Mouse (Mus musculus): ENCODE results near the gene Pter.

Gene Pter

DNA sequence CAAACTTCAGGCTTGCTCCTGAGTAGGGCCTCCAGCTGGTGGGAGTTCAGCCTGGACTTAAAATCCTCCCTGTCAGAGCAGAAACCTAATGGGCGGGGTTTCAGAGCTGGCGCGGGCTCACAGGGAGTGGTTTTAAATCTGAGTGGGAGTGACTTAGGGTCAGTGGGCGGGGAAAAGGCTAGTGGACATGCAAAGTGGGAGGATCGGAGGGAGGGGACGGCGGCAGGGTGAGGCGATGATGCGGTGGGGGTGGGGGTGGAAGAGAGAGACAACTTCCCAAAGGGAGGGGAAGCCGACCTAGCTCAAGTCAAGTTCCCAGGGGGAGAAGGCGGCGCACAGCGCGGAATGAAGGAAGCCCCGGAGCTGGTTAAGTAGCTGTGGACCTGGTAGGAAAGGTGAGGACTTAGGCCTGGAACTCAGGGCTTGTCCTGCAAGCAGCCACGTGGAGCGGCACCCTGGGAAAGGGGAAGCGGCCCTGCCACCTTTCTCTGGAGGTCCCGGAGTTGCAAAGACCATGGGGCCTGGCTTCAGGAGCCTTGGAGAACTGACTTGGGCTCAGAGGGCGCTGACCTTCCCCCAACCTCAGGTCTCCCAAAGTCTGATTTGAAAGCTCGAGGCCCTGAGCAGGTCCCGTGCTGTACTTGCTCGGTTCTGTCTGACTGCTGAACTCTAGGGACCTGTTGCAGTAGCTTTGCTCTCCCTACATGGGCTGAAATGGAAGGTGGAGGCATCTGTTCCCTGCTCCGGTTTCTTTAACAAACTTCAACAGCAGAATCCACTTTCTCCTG lies at the start of gene Pter:
Gene Pter (plus strand): TSS at position 238 of the 788 bp plus-strand sequence.
- DNase-seq (ENCODE audit: low read depth, low spot score): peak; percentile 93

DNA sequence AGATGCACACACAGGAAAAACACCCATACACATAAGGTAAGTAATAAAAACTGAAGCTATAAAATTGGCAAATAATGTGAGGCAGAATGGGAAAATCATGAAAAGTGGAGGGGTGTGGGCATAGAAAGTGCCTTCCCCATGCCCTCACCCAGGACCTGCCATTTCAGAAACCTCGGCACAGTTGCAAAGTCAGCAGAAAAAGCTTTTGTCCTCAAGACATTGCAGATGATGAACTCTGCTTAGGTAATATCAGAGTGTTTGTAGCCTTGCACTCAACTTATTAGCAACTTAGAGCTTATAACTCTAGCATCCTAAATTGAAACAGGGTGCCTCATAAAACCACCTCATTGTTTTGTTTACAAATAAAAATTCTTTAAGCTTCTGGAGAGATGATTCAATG lies 49.6 kb upstream of the Pter start:
- DNase-seq (ENCODE audit: low read depth, low spot score): no peak

DNA sequence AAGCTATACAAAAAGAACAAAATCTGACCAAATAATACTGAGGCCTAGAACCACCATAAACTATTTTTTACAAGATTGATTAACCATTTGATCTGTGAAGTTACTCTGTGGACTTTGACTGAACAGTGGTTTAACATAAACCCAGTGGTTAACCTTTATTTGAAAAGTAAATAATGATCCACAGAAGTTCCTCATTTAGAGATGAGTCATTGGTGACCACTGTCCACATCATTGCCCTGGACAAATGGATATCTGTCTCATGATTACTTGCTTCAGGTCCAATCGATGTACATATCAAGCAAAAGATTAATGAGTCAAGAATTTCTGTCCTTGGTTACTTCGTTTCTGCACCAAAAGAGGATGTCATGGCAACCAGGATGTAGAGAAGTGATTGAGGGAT lies 44.3 kb upstream of the Pter start:
- DNase-seq (ENCODE audit: low read depth, low spot score): no peak

DNA sequence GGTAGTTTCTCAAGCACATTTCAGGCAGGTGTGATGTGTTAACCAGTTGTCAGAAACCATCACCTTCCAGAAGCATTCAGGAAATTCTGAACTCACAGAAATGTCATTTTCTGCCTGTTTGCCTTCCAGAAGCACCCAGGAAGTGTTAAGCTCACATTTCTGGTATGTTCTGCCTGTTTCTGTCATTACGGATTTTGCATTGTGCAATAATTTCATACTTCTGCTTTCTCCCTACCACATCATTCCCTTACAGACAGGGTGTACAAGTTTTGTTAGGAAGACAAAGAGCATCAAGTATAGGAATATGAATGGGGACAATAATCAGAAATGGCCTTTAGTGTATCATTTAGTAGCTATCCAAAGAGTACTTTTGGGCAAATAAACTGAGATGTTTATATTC lies 42.8 kb upstream of the Pter start:
- no peak for DNase-seq (ENCODE audit: low read depth, low spot score)

DNA sequence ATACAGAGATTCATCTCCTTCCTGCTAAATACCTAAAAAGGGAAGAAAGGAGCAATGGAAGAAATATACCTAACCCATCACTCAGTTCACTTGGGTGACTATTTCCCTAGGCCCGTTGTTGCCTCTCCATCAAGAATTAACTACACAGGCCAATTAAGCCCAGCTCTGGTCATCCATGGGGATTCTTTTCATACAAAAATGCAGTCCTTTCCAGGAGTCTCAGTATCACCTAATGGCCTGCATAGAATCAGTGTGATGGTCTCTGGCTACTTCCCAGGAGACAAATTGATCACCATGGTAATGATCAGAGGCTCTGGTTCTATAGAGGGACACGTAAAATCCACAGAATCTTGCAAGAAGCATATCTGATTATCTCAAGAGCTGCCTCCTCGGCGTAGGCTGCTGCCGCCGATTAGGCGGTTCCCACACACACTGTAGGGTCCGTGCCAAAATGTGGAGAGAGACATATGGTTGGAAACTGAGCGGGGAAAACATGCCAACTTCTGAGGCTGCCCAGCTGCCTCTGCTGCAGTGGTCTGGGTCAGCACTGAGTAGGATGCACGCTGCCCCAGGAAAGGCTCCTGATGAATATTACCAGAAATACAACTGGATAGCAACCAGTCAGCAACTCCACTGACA lies 40.4 kb upstream of the Pter start:
- DNase-seq (ENCODE audit: low read depth, low spot score): no peak

DNA sequence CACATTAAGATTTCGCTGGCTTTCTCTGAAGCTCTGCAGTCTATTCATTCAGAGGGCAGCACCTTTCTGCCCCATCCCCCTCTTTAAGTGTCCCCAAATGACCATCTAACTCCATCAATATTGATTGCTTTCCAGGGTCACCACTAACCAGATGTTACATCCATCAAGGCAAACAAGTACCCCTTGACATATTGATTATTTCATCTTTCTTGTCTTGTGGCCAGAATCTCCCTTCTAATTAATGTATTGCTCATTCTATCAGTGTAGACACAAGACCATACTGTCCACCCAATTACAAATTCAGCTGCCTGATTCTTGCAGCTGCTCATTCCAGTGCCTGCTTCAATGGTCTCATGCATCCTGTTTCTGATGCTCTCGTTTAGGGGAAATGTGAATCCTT lies 36.8 kb upstream of the Pter start:
- DNase-seq (ENCODE audit: low read depth, low spot score): peak; percentile 37

DNA sequence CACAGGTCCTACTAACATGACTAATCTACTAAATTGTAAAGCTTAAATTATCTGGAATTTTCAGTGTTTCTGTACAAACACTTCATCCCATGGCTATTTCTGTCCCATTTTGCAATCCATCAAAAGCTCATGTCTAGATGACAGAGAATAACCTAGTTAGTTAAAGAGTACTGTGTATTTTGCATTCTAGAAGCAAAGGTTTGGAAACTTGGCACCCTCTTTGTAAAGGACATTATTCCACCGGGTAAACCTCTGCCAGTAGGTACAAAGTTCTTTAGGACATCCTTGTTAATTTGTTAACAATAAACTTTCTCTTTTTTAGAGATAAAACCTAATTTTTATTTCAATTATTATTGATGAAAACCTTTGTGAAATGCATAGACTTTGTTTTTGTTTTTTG lies 18.1 kb upstream of the Pter start:
- no peak for DNase-seq (ENCODE audit: low read depth, low spot score)

DNA sequence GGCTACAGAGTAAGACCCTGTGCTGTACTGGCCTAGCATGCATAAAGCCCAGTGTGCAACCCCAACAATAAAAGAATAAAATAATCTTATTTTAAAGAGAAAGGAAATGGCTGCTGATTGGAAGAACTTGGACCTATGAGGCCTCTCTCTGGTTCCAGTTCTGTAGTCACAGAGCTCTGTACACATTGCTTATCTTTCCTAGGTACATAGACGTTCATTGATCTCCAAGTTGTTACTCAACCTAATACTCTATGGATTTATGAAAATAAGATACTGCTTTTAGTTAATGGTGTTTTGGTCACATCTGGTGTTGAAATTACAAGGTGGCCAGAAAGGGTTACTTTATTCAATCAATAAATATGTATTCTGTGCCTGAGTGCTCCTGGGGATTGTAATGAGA lies 1.8 kb downstream of the Pter start:
- no peak for DNase-seq (ENCODE audit: low read depth, low spot score)

DNA sequence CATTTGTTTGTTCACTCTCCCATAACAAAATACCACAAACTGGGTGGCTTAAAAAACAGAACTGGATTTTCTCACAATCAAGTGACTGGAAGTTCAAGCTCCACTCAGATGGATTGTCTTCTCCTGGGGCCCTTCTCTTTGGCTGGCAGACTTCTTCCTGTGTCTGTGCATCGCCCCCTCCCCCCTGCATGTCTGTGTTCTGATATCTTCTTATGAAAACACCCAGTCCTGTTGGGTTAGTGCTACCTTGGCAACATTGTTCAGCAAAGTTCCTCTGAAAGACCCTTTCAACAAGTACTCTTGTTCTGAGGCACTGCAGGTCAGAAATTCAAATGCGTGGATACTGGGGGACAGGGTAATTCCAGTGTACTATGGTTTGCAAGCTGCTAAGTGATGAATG lies 6.5 kb downstream of the Pter start:
- no peak for DNase-seq (ENCODE audit: low read depth, low spot score)

DNA sequence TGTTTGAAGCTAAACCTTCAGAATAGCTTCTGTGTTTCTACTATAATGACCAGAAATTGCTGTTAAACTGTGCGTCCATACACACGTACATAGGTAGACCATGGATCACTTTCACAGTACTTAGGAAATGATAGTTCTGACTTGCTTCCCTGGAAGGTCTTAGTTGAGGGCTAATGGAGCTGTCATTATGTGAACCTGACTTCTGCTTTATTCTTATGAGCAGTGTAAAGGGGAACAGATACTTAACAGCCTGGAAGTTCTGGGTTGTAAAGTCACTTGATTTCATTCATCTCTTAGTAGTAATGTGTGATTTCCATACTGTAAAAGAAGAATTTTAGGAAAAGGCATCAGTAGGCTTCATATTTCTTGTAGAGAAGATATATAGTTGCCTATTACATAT lies 10.1 kb downstream of the Pter start:
- no peak for DNase-seq (ENCODE audit: low read depth, low spot score)

DNA sequence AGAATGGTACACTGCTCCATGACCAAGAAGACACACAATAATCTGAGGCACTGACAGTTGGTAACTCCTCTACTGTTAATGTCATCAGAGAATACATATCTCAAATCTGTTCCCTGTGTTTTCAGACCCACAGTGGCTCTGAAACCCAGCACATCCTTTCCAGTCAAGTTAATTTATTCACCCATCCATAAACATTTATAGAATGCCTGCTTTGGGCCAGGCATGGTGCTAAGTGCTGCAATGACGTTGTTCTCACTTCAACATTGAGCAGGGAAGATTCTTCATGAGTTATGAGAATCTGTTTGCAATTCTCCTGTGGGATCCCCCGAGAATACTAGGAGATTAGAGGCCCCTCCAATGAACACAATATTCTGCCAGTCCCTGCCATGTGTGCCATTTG lies 11.4 kb downstream of the Pter start:
- no peak for DNase-seq (ENCODE audit: low read depth, low spot score)

DNA sequence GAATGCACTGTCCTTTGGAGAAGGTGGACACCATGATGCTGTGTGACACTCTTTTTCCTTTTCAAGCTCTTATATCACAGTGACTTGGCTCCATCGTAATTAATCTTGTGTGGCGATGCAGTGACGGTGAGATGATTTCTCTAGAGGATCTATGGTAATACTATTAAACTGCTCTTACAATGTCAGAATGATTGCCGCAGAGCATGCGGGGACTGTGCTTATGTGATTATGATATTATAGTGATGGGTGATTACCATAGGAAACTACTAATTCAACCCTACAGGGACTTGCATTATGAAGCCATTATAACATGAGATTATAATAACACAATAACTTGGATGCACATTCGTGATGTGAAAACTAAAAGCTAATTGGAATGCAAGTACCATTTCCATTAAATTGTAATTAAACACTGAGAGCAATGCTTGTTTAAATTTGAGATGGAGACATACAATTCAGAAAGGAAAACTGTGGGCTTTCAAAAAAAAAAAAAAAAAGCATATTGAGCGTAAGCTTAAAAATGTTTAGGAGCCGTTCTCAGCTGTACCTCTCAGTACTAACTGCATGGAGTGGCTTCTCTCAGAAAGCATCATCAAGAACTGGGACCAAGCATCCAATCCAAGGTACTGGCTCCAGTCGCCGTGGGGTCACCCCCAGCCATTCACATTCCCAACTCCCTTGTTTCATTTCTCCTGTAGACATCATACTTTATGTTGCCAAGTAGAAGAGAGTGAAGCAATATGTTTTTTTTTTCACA lies 13.8 kb downstream of the Pter start:
- DNase-seq (ENCODE audit: low read depth, low spot score): no peak

DNA sequence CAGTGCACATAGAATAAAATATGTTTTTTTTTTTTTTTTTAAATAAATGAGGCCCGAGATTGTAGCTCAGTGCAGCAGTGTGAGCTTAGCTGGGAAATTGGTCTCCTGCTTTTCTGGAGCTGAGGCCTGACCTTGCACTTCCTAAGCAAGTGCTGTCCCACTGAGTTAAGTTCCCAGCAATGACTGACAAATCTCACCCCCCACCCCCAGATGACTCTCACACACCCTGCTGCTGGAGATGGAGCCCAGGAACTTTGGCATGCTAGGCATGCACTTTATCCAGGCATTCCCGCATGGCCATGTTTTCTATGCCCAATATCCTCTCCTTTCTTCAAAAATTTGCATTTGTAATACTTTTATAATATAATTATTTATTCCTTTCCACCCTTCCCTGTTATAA lies 14.8 kb downstream of the Pter start:
- no peak for DNase-seq (ENCODE audit: low read depth, low spot score)

DNA sequence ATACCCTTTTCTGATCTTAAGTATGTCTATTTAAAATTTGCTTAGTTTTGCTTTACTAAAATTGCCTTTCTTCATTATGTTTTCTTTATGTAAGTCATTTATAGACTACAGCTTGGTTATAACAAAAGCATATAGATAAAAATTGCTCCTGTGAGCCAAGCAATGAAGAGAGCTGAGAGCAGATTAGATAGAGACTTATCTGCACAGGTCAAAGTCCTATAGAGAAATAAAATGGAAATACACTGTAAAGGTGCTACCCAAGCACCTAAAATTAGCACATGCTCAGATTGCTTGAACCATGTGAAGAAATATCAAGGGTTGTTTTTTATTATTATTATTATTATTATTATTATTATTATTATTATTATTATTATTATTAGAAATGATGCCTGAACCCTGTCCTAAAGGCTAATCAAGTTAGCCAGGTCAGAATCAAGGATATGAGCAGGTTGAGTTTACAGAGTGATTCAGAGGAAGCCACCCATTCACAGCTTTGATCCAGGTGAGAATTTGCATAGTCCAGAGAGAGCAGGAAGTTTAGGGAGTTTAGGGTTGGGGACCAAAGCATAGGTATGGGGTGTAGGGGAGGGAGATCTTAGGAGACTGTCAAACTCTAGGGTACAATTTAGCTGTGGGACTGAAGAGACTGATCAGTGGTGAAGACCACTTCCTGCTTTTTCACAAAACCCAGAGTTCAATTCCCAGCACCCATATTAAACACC lies 33.0 kb downstream of the Pter start:
- no peak for DNase-seq (ENCODE audit: low read depth, low spot score)

DNA sequence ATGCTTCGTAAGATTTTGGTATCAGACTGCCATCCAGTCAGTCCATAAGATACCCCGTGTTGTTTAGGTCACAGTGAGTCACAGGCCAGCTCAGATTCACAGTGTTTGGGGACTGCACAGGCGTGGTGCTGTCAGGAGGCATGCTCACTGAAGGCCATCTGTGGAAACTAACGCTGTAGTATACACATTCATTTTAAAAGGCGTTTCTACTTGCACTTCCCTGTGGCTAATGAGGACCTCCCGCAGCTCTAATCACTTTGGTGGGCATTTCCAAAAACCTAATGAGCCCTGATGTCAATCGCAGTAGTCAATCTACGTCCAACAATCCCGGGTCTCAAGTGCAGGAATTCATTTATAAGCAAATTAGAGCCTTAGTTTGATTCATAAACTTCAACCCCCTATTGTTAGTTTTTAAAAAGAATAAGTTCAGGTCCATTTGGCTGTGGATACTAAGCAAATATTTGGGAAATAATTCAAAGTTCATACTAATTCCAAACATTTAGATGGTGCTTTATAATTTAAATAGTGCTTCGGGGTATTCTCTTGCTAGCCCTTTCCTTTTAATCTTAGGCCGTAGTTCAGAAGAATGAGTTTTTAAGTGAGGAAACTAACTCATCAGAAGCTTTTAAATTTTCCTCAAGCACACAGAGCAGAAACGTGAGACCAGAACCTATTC lies 46.3 kb downstream of the Pter start:
- no peak for DNase-seq (ENCODE audit: low read depth, low spot score)

DNA sequence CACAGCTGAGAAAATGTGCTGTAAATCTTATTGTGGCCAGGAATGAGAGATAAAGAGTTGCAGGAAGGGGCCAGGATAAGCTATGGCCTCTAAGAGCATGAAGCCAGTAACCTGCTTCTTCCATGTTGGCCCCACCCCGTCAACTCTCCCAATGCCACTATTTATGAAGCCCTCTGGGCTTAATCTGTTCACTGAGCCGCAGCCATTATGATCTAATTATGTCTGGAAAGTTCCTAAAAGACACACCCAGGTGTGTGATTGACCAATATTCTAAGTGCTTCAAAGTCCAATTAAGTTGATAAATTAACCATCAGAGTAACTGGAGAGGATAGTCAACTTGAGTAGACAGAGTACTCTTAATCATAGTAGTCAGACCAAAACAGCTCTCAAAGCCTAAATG lies 49.9 kb downstream of the Pter start:
- DNase-seq (ENCODE audit: low read depth, low spot score): no peak

DNA sequence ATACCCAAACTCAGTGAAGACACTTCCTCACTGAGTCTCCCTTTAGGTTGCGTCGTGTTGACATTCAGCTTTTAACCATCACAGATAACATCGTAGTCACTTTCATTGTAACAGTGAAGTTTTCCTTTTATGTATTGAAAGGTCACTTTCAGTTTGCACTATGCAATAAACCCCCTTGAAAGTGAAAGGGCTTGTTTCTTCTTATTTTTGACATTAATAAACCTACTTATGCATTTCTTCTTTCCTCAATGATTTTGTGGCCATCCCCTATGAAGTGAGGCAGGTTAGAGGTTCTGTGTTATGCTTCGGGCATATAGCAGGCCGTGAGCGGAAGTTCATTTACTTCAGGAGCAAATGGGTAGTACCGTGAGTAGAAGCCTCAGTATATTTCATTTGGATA lies 53.5 kb downstream of the Pter start:
- DNase-seq (ENCODE audit: low read depth, low spot score): no peak

DNA sequence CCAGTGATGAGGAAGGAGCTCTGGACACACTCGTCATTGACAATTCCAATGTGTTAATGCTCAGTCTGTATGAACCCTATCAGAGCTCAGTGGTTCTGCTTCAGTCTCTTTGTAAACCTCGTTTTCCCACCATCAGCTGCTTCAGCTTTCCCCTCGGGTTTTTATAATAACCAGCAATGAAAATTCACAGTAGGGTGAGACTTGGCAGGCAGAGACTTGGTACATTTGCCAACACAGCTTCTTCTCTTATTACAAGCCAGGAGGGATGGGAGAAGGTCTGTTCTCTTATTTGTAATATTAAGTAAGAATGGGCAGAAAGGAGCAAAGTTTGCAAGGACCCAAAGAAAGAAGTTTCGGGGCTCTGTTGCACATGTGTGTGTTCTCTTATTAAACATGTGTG lies 54.9 kb downstream of the Pter start:
- no peak for DNase-seq (ENCODE audit: low read depth, low spot score)

DNA sequence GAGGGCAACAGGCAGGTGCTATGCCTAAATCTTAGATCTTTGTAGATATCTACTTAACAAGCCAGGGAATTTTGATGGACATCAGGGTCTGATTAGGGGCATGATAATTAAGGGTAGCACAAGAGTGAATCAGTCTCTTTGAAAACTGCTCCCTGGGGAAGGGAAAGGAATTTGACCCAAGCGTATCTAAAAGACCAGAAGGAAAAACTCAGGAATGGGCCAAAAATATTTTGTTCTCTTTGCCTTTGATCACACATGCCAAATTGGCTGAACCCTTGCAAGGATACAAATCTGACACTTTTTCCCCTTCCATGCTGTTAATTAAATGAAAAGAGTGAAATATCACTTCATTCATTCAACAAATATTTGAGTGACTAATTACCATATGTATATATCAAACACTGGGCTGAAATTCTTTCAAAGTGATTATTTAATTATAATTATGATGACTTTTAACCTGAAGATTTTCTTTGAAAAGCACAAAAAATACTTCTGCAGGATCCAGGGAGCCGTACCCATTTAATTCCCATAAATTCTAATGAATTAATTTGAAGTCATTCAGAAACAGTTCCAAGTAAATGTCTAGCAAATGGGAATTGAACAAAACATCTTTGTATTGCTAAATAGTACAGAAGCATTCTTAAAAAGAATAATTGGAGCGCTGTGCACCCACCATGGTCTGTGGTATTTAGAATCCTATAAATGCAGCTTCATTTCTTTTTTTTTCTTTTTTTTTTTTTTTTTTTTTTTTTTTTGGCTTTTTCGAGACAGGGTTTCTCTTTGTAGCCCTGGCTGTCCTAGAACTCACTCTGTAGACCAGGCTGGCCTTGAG lies 61.3 kb downstream of the Pter start:
- DNase-seq (ENCODE audit: low read depth, low spot score): peak; percentile 53

DNA sequence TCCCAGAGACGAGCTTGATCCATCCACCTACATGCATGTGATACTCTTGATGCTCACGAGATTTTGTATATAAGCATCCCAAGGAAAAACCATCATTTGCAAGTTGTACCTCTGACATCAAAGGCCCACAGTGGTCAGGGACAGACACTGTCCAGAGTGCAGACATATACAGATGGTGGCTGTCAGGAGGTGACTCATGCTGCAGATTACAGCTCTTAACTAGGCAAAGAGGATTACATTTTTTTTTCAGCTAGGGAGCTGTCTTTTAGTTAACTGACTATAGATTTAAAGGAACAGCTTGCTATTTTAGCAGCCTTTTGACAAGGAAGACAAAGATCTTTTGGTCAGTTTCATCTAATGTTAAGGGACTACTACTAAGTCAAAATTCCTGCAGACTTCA lies 76.2 kb downstream of the Pter start:
- DNase-seq (ENCODE audit: low read depth, low spot score): no peak

DNA sequence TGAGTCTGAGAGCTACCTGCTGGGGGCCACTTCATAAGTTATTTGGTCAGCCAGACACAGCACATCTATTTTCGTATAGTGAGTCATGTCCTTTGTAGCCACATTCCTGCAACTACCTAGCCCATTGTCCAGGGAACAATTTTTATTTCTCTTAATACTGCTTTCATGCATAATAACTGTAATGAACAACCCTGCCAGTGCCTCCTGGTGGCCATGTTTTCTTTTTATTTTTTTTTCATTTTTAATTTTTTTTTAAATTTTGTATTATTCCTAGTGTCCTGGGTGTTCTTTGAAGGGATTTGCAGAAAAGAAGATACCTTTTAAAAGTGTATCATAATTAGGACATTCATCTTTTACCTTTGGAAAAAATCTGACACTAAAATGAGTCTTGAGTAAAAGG lies 84.6 kb downstream of the Pter start:
- DNase-seq (ENCODE audit: low read depth, low spot score): no peak

All from mesoderm, embryonic 11.5 days (tissue).